Mouse (Mus musculus): ENCODE measurements around the gene Gja5. TPM values are rescaled to one million over a fixed set of nuclear protein-coding genes. Genes with fewer than 3 reads are reported as not detected.

The Gja5 gene
- polyA plus RNA-seq, 1 experiment from 2014 or later, result 7.2 TPM

GRCm38 (mm10) chr3:96942706-96943105 lies 38.2 kb downstream of the Gja5 start:
- 93% methylated on average over 2 of the region's 2 CpGs for WGBS
- Histone ChIP-seq H3K4me1 (peaks cover 13% of the 10 kb centered on the region), H3K27me3 (ENCODE audit: low read depth, poor library complexity, severe bottlenecking) (0 out of 2 replicates have a peak, but pooled peaks cover 2% of the 10 kb centered on the region), H3K36me3 (no peaks in the 10 kb centered on the region), H3K9me3 (replicated peaks) (0 out of 2 replicates have a peak, but pooled peaks cover 4% of the 10 kb centered on the region), H3K27ac (replicated peaks) (no peak overlapping the region), H3K4me3 (no peak overlapping the region)
- DNase-seq (ENCODE audit: low spot score), result no peak

DNA sequence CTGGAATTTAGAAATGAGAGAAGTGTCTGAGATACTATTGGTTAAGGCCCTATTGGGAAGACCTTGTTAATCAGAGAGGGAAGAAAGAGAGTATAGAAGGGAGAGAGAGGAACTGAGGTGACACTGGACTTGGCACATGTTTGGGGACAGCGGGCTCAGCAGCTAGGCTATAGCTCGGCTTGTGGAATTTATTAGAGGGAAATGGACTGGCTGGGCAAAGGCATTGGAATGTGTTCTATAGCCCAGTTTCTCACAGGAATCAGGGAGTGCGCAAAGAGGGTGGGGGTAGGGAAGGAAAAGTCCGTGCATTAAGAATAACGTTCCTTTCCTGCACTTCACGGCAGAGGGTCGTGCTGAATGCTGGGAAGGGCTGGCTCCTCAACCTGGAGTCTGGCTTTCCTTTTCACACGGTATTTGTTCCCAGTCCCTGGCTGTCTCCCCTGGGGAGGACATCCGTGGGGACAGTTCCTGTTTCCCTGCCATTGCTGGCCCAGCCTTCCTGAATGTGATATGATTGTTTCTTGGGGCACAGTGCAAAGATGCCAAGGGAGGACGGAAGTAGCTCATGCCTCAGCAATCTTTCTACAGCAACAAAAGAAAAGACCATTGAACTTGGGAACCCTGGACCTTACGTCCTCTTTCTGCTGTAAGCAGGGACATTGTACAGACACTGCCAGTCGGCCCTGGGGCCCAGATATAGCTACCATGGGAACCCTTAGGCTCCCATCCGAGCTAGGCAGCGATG lies 49.2 kb downstream of the Gja5 start:
- H3K4me1 ChIP-seq, result peaks cover 3% of the 10 kb centered on the region; the same call in 1 of the 2 replicates
- H3K27ac ChIP-seq (replicated peaks), result no peak overlapping the region
- no peaks in the 10 kb centered on the region for H3K36me3 ChIP-seq
- H3K4me3 ChIP-seq, result no peak overlapping the region
- H3K27me3 ChIP-seq (ENCODE audit: low read depth, poor library complexity, severe bottlenecking), result no peaks in the 10 kb centered on the region
- 65% methylated on average over 14 of the region's 14 CpGs for WGBS
- DNase-seq (ENCODE audit: low spot score), result no peak
- no peaks in the 10 kb centered on the region for H3K9me3 ChIP-seq (replicated peaks)

- Histone ChIP-seq H3K27me3 (ENCODE audit: low read depth, poor library complexity, severe bottlenecking) (0 out of 2 replicates have a peak, but pooled peaks cover 6% of the 10 kb centered on the region), H3K4me3 (no peak overlapping the region), H3K4me1 (peaks cover 16% of the 10 kb centered on the region), H3K9me3 (replicated peaks) (no peaks in the 10 kb centered on the region), H3K27ac (replicated peaks) (no peak overlapping the region), H3K36me3 (no peaks in the 10 kb centered on the region)
- WGBS, result 59% methylated on average over 8 of the region's 8 CpGs
- no peak for DNase-seq (ENCODE audit: low spot score)
Observed at GRCm38 (mm10) chr3:96960597-96960996, 56.1 kb downstream of the Gja5 start.

DNA sequence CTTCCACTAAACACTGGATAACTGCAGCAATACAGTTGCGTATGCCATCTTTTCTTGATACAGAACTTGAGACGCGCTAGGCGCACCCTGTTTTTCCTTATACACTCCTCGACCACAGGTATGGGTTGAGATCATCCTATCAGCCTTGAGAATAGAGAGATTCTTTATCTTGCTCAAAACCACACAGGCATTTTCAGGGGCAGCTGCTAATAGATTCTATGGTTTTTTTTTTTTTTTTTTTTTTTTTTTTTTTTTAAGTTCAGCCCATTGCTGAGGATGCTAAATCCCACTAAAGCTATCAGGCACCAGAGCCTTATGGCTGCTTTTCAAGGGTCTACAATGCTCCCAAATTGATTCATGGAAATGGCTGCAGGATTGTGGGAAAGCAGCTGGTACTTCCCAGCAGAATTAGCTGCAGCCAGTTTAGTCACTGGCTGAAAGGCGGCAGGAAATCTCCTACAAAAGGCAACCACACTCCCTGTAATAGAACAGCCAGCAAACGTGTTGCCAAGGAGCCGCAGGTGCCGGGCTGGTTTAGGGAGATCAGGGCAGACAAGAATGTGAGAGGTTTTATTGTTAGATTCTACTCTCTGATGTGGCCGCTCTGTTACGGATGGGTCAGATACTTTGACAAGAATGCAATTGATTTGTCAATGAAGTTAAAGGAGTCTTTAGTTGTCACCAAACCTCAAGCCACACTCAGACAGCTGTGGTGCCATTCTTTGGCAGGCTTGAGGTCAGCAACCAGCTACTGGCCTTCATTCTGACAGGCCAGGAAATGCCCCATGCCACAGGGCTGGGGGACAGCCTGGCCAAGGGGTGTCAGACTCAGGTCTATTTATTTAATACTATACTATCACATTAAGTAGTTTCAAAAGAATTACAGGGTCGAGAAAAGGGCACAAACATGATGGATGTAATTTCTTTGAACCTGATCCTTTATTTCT lies 58.9 kb downstream of the Gja5 start:
- WGBS, result 57% methylated on average over 12 of the region's 12 CpGs
- DNase-seq (ENCODE audit: low spot score), result peak; percentile 53
- Histone ChIP-seq H3K4me3 (no peak overlapping the region), H3K9me3 (replicated peaks) (no peaks in the 10 kb centered on the region), H3K27me3 (ENCODE audit: low read depth, poor library complexity, severe bottlenecking) (0 out of 2 replicates have a peak, but pooled peaks cover 6% of the 10 kb centered on the region), H3K4me1 (peaks cover 16% of the 10 kb centered on the region), H3K27ac (replicated peaks) (peak overlapping the region; percentile 2; the same call in 1 of the 2 replicates), H3K36me3 (no peaks in the 10 kb centered on the region)

DNA sequence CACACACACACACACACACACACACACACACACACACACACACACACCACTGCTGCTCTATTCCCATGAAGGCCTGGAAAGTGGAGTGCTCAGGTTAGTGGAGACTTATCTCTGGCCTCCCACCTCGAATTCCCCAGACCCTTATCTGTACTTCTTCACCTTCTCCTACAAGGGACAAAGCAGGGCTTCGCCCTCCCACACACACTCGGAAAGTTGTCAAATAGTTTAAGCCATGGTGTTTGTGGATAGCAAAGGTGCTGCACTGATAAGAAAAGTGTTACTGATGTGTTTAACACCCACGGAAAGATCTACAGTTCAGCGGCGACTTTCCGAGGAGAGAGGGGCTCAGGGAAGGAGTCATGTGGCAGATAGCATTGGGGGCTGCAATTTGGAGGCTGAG lies 66.5 kb downstream of the Gja5 start:
- H3K4me1 ChIP-seq, result no peaks in the 10 kb centered on the region
- no peak for DNase-seq (ENCODE audit: low spot score)
- H3K4me3 ChIP-seq, result no peak overlapping the region
- WGBS, result 70% methylated on average over 7 of the region's 7 CpGs
- H3K27ac ChIP-seq (replicated peaks), result no peak overlapping the region
- H3K27me3 ChIP-seq (ENCODE audit: low read depth, poor library complexity, severe bottlenecking), result no peaks in the 10 kb centered on the region
- H3K36me3 ChIP-seq, result no peaks in the 10 kb centered on the region
- H3K9me3 ChIP-seq (replicated peaks), result no peaks in the 10 kb centered on the region

DNA sequence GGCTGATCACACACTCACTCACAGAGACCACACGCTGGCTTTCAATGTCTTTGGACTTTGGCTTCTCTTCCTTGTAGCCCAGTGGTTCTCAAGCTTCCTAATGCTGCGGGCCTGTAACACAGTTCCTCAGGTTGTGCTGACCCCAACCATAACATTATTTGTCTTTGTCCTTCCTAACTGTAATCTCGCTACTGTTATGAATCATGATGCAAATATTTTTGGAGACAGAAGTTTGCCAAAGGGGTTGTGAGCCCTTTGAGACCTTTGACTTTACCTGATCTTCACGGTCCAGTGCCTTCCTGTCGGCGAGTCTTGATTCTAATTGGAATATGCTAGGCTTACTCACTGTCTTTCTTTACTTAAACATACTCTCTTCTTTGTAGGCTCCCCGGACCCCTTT lies 70.0 kb downstream of the Gja5 start:
- H3K27ac ChIP-seq (replicated peaks), result no peak overlapping the region
- no peaks in the 10 kb centered on the region for H3K27me3 ChIP-seq (ENCODE audit: low read depth, poor library complexity, severe bottlenecking)
- no peaks in the 10 kb centered on the region for H3K9me3 ChIP-seq (replicated peaks)
- no peak for DNase-seq (ENCODE audit: low spot score)
- 89% methylated on average over 7 of the region's 7 CpGs for WGBS
- H3K36me3 ChIP-seq, result no peaks in the 10 kb centered on the region
- no peak overlapping the region for H3K4me3 ChIP-seq
- no peaks in the 10 kb centered on the region for H3K4me1 ChIP-seq

GRCm38 (mm10) chr3:96975628-96976027 lies 71.1 kb downstream of the Gja5 start:
- DNase-seq (ENCODE audit: low spot score), result no peak
- no peak overlapping the region for H3K27ac ChIP-seq (replicated peaks)
- no peaks in the 10 kb centered on the region for H3K27me3 ChIP-seq (ENCODE audit: low read depth, poor library complexity, severe bottlenecking)
- no peaks in the 10 kb centered on the region for H3K9me3 ChIP-seq (replicated peaks)
- no peaks in the 10 kb centered on the region for H3K4me1 ChIP-seq
- WGBS, result 91% methylated on average over 10 of the region's 10 CpGs
- H3K36me3 ChIP-seq, result no peaks in the 10 kb centered on the region
- H3K4me3 ChIP-seq, result no peak overlapping the region

- no peak for DNase-seq (ENCODE audit: low spot score)
- Histone ChIP-seq H3K9me3 (replicated peaks) (no peaks in the 10 kb centered on the region), H3K27ac (replicated peaks) (no peak overlapping the region), H3K4me1 (no peaks in the 10 kb centered on the region), H3K4me3 (no peak overlapping the region), H3K27me3 (ENCODE audit: low read depth, poor library complexity, severe bottlenecking) (no peaks in the 10 kb centered on the region), H3K36me3 (no peaks in the 10 kb centered on the region)
- 86% methylated on average over 2 of the region's 2 CpGs for WGBS
Observed at GRCm38 (mm10) chr3:96977507-96977906, 73.0 kb downstream of the Gja5 start.

DNA sequence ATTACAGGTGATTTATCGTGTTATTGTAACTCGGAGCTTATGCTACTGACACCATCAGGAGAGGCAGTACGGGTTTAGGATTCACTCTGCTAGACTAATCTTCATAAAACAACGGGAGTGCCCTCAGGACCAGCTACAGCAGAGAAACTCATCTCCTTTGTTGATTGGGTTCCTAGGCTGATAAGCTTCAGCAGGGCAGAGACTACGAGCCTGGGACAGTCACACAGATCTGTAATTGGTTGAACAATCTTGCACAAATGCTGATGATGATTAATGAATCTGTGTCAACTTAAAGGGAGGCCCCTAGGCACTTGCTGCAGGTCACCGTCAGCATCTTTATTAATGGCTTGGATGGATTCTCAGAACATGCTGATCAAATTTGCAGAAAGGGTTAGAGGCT lies 74.0 kb downstream of the Gja5 start:
- DNase-seq (ENCODE audit: low spot score), result no peak
- Histone ChIP-seq H3K4me3 (no peak overlapping the region), H3K9me3 (replicated peaks) (no peaks in the 10 kb centered on the region), H3K27me3 (ENCODE audit: low read depth, poor library complexity, severe bottlenecking) (no peaks in the 10 kb centered on the region), H3K4me1 (no peaks in the 10 kb centered on the region), H3K27ac (replicated peaks) (no peak overlapping the region), H3K36me3 (no peaks in the 10 kb centered on the region)
- WGBS, result 85% methylated on average over 6 of the region's 6 CpGs

GRCm38 (mm10) chr3:96979020-96979419 lies 74.5 kb downstream of the Gja5 start:
- Histone ChIP-seq H3K4me1 (no peaks in the 10 kb centered on the region), H3K27ac (replicated peaks) (no peak overlapping the region), H3K27me3 (ENCODE audit: low read depth, poor library complexity, severe bottlenecking) (no peaks in the 10 kb centered on the region), H3K36me3 (no peaks in the 10 kb centered on the region), H3K4me3 (no peak overlapping the region), H3K9me3 (replicated peaks) (no peaks in the 10 kb centered on the region)
- 94% methylated on average over 3 of the region's 3 CpGs for whole genome bisulfite sequencing
- DNase-seq (ENCODE audit: low spot score), result no peak

DNA sequence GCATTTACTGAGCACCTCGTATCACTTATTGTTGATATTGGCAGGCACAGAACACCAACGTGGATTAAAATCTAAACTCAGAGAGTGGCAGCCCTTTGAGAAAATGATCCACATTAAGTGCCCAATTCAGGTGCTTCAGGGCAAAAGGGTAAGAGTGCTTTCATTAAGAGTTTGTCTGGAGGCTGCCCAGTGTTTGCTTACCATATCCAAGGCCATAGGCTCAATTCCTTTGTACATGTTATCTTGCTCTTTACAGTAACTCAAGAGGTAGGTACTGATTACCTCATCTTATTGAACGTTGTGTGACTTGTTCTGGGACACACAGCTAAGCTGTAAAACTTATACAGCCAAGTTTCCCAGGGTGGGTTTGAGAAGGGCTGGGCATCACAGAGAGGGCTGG lies 77.3 kb downstream of the Gja5 start:
- DNase-seq (ENCODE audit: low spot score), result no peak
- Histone ChIP-seq H3K27ac (replicated peaks) (no peak overlapping the region), H3K4me1 (no peaks in the 10 kb centered on the region), H3K9me3 (replicated peaks) (no peaks in the 10 kb centered on the region), H3K27me3 (ENCODE audit: low read depth, poor library complexity, severe bottlenecking) (no peaks in the 10 kb centered on the region), H3K4me3 (no peak overlapping the region), H3K36me3 (no peaks in the 10 kb centered on the region)
- WGBS, result 87% methylated on average over 3 of the region's 3 CpGs

DNA sequence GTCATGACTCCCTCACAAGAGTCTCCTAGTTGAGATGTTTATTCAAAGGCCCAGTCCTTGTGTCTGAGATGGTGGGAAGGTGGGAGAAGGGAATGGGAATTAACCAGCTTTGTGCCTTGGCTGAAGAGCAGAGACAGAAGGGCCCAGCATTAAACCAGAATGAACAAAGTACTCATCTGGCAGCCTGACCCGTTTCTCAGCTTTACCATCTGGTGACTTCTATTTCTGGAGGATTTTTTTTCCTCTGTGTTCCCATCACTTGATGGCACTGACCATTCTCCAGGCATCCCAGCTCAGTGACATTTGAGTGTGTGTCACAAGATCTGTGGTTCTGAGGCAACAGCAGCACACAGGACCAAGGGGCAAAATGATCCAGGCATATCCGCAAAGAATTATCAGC lies 78.2 kb downstream of the Gja5 start:
- Histone ChIP-seq H3K27me3 (ENCODE audit: low read depth, poor library complexity, severe bottlenecking) (no peaks in the 10 kb centered on the region), H3K27ac (replicated peaks) (no peak overlapping the region), H3K36me3 (no peaks in the 10 kb centered on the region), H3K9me3 (replicated peaks) (no peaks in the 10 kb centered on the region), H3K4me1 (no peaks in the 10 kb centered on the region), H3K4me3 (no peak overlapping the region)
- no peak for DNase-seq (ENCODE audit: low spot score)
- 96% methylated on average over 2 of the region's 2 CpGs for WGBS

GRCm38 (mm10) chr3:96992526-96992925 lies 88.0 kb downstream of the Gja5 start:
- DNase-seq (ENCODE audit: low spot score), result no peak
- no peaks in the 10 kb centered on the region for H3K36me3 ChIP-seq
- peaks cover 6% of the 10 kb centered on the region for H3K4me1 ChIP-seq
- no peaks in the 10 kb centered on the region for H3K9me3 ChIP-seq (replicated peaks)
- H3K4me3 ChIP-seq, result no peak overlapping the region
- 16% methylated on average over 3 of the region's 3 CpGs for WGBS
- no peak overlapping the region for H3K27ac ChIP-seq (replicated peaks)
- no peaks in the 10 kb centered on the region for H3K27me3 ChIP-seq (ENCODE audit: low read depth, poor library complexity, severe bottlenecking)

Measured in midbrain, embryonic 10.5 days (tissue).